Mouse (Mus musculus) kidney, adult 18-20 months (tissue): ENCODE measurements around the gene Arhgef3.

Source experiments
- DNase-seq: peaks from one replicate; pipeline ENCODE4 v3.0.0; 2021

The Arhgef3 gene

GRCm38 (mm10) chr14:27114362-27115274 is at the start of gene Arhgef3:
Gene Arhgef3 (plus strand): TSS chr14:27114899.
- peak; percentile 82 for DNase-seq

GRCm38 (mm10) chr14:27066171-27066929 is 48.3 kb upstream of the Arhgef3 start:
- no peak for DNase-seq

- no peak for DNase-seq
These were observed 46.8 kb upstream of the Arhgef3 start for GRCm38 (mm10) chr14:27067866-27068271.

- no peak for DNase-seq
These were observed 45.1 kb upstream of the Arhgef3 start for GRCm38 (mm10) chr14:27069434-27070097.

- no peak for DNase-seq
These were observed 44.6 kb upstream of the Arhgef3 start for GRCm38 (mm10) chr14:27070128-27070527.

GRCm38 (mm10) chr14:27070758-27071157 is 43.9 kb upstream of the Arhgef3 start:
- DNase-seq, result peak; percentile 48

GRCm38 (mm10) chr14:27071985-27072384 is 42.7 kb upstream of the Arhgef3 start:
- DNase-seq, result peak; percentile 53

- DNase-seq, result no peak
These were observed 39.6 kb upstream of the Arhgef3 start for GRCm38 (mm10) chr14:27075084-27075483.

GRCm38 (mm10) chr14:27075909-27076521 is 38.7 kb upstream of the Arhgef3 start:
- no peak for DNase-seq

GRCm38 (mm10) chr14:27076522-27076920 is 38.2 kb upstream of the Arhgef3 start:
- no peak for DNase-seq

GRCm38 (mm10) chr14:27081536-27082275 is 33.0 kb upstream of the Arhgef3 start:
- no peak for DNase-seq

GRCm38 (mm10) chr14:27085471-27085870 is 29.2 kb upstream of the Arhgef3 start:
- no peak for DNase-seq

GRCm38 (mm10) chr14:27085999-27086398 is 28.7 kb upstream of the Arhgef3 start:
- DNase-seq, result no peak

- DNase-seq, result no peak
These were observed 20.5 kb upstream of the Arhgef3 start for GRCm38 (mm10) chr14:27094247-27094646.

- no peak for DNase-seq
These were observed 18.6 kb upstream of the Arhgef3 start for GRCm38 (mm10) chr14:27096133-27096532.

- peak; percentile 75 for DNase-seq
These were observed 17.9 kb upstream of the Arhgef3 start for GRCm38 (mm10) chr14:27096779-27097178.

GRCm38 (mm10) chr14:27101735-27102134 is 13.0 kb upstream of the Arhgef3 start:
- DNase-seq, result peak; percentile 26

GRCm38 (mm10) chr14:27102720-27103119 is 12.0 kb upstream of the Arhgef3 start:
- DNase-seq, result no peak

- DNase-seq, result no peak
These were observed 8.8 kb upstream of the Arhgef3 start for GRCm38 (mm10) chr14:27105731-27106457.

GRCm38 (mm10) chr14:27108748-27109504 is 5.8 kb upstream of the Arhgef3 start:
- DNase-seq, result peak; percentile 61

GRCm38 (mm10) chr14:27115275-27115660 is 569 bp downstream of the Arhgef3 start:
- peak; percentile 58 for DNase-seq
